Mouse (Mus musculus): ENCODE measurements around the gene Rasgef1c. TPM values are rescaled to one million over a fixed set of nuclear protein-coding genes. Genes with fewer than 3 reads are reported as not detected.
A peak's percentile ranks its signal among the peaks of the same experiment; 100 is the strongest.

The Rasgef1c gene
- total and polyA plus RNA-seq, 3 experiments = 0.12 to 0.15 TPM; not detected in 1

DNA sequence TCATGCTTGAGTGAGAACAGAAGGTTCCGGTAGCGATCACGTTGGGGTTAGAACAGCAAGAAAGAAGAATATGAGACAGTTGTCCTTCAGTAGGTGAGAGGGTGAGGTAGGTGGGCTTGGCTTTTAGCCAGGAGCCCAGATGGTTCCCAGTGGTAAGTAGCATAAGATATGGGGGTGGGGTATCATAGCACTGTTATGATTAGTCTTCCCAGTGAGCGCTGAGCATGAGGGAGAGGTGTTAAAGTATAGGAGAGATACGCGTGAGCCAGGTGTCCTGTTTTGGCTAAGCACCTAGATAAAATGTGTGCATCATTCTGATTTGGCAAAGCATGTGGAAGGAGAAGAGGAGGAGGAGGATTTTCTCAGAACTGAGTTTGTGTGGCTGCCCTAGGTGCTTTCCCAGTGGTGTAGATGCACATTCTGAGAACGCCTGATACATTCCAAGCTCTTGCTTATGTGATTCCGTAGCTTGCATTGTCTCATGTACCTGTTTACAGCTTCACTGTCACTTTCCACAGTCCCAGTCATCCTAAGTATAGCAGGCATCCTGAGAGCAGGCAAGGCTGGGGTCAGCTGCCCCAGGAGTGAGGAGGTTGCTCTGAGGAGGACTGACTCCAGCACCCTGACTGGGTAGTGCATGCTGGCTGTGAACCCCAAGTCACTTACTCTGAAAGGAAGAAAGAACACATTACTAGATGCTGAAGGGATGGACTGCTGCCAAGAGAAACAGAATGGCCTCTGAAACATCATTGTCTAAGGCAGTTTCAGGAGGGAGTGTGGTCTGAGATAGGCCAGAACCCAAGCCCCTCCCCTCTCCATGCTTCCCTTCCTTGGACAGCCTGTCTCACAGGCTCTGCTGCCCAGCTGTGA, 24.5 kb upstream of the Rasgef1c start:
- Histone ChIP-seq H3K79me2 (ENCODE audit: control insufficient read depth, insufficient read depth, low read length, poor library complexity) (no peaks in the 10 kb centered on the region), H3K4me1 (ENCODE audit: control insufficient read depth in 1 of 2, insufficient read depth in 2 of 2, low read length in 2 of 2) (peaks cover 5 to 17% of the 10 kb centered on the region in 2 experiments; a peak in 3 of 4 replicates), H3K4me3 (ENCODE audit: control insufficient read depth in 1 of 2, insufficient read depth in 1 of 2, low read depth in 2 of 2, low read length in 2 of 2) (no peak overlapping the region), H3K9me3 (replicated peaks; ENCODE audit: insufficient read depth, low read length) (no peaks in the 10 kb centered on the region), H3K27me3 (ENCODE audit: control insufficient read depth in 1 of 2, insufficient read depth in 2 of 2, low read length in 2 of 2) (no peaks in the 10 kb centered on the region), H3K36me3 (ENCODE audit: control insufficient read depth in 1 of 2, insufficient read depth in 2 of 2, low read length in 2 of 2) (peaks cover 14 to 24% of the 10 kb centered on the region in 2 experiments), H3K9ac (ENCODE audit: control insufficient read depth, low read depth, low read length, poor library complexity, severe bottlenecking) (no peak overlapping the region), H3K27ac (ENCODE audit: control insufficient read depth, low read depth, low read length) (no peak overlapping the region)
- TF ChIP-seq KAT2A (conservative IDR thresholded peaks at IDR 0.05; ENCODE audit: low read depth, low read length) (no peak), ETS1 (IDR thresholded peaks at IDR 0.05; ENCODE audit: low read depth, low read length) (peak; percentile 16; the same call in 1 of the 2 replicates), EP300 (IDR thresholded peaks at IDR 0.05; ENCODE audit: low read depth in 1 of 2, low read length in 2 of 2) (peak; percentile 59 to 68; a peak in 3 of 4 replicates), ZKSCAN1 (IDR thresholded peaks at IDR 0.05; ENCODE audit: low read depth, low read length) (no peak), MXI1 (IDR thresholded peaks at IDR 0.05; ENCODE audit: low read depth, low read length) (0 out of 2 replicates have a peak, but pooled peaks have one; percentile 29), MYC (IDR thresholded peaks at IDR 0.05; ENCODE audit: low read depth, low read length) (0 out of 2 replicates have a peak, but pooled peaks have one; percentile 17), CHD1 (IDR thresholded peaks at IDR 0.05; ENCODE audit: low read depth, low read length) (no peak), GATA1 (IDR thresholded peaks at IDR 0.05; ENCODE audit: low read depth, low read length) (peak; percentile 46; the same call in 1 of the 2 replicates), TAL1 (IDR thresholded peaks at IDR 0.05; ENCODE audit: low read length) (peak; percentile 59), TCF12 (IDR thresholded peaks at IDR 0.05; ENCODE audit: low read depth, low read length) (no peak), MAX (IDR thresholded peaks at IDR 0.05; ENCODE audit: low read length) (0 out of 2 replicates have a peak, but pooled peaks have one; percentile 26), ELF1 (IDR thresholded peaks at IDR 0.05; ENCODE audit: low read depth, low read length) (no peak)
- DNase-seq (ENCODE audit: low read depth, low spot score) = peak; percentile 80

- no peak overlapping the region for H3K4me3 ChIP-seq (ENCODE audit: control insufficient read depth in 1 of 2, insufficient read depth in 1 of 2, low read depth in 2 of 2, low read length in 2 of 2)
- peak; percentile 53 for DNase-seq (ENCODE audit: low read depth, low spot score)
- peaks cover 9 to 10% of the 10 kb centered on the region in 2 experiments for H3K36me3 ChIP-seq (ENCODE audit: control insufficient read depth in 1 of 2, insufficient read depth in 2 of 2, low read length in 2 of 2)
These were observed 21.5 kb upstream of the Rasgef1c start for GRCm38 (mm10) chr11:49879950-49880642.

More at GRCm38 (mm10) chr11:49879950-49880642, 21.5 kb upstream of the Rasgef1c start:
- no peak overlapping the region for H3K9ac ChIP-seq (ENCODE audit: control insufficient read depth, low read depth, low read length, poor library complexity, severe bottlenecking)
- H3K4me1 ChIP-seq (ENCODE audit: control insufficient read depth in 1 of 2, insufficient read depth in 2 of 2, low read length in 2 of 2) = peaks cover 0 to 10% of the 10 kb centered on the region in 2 experiments; a peak in 2 of 4 replicates
- H3K79me2 ChIP-seq (ENCODE audit: control insufficient read depth, insufficient read depth, low read length, poor library complexity) = no peaks in the 10 kb centered on the region
- no peaks in the 10 kb centered on the region for H3K27me3 ChIP-seq (ENCODE audit: control insufficient read depth in 1 of 2, insufficient read depth in 2 of 2, low read length in 2 of 2)
- no peaks in the 10 kb centered on the region for H3K9me3 ChIP-seq (replicated peaks; ENCODE audit: insufficient read depth, low read length)
- TF ChIP-seq ETS1 (IDR thresholded peaks at IDR 0.05; ENCODE audit: low read depth, low read length) (no peak), EP300 (IDR thresholded peaks at IDR 0.05; ENCODE audit: low read depth in 1 of 2, low read length in 2 of 2) (no peak), SMC3 (IDR thresholded peaks at IDR 0.05; ENCODE audit: low read depth, low read length) (no peak), NRF1 (IDR thresholded peaks at IDR 0.05; ENCODE audit: insufficient read depth, low read depth, low read length, poor library complexity, severe bottlenecking) (no peak), MYC (IDR thresholded peaks at IDR 0.05; ENCODE audit: low read depth, low read length) (no peak), CHD1 (IDR thresholded peaks at IDR 0.05; ENCODE audit: low read depth, low read length) (no peak), GATA1 (IDR thresholded peaks at IDR 0.05; ENCODE audit: low read depth, low read length) (no peak), BHLHE40 (IDR thresholded peaks at IDR 0.05; ENCODE audit: borderline replicate concordance, low read depth, low read length) (no peak), POLR2AphosphoS2 (IDR thresholded peaks at IDR 0.05; ENCODE audit: low read length) (no peak), TAL1 (IDR thresholded peaks at IDR 0.05; ENCODE audit: low read length) (no peak), MEF2A (IDR thresholded peaks at IDR 0.05; ENCODE audit: extremely low read depth, insufficient replicate concordance, low read depth, low read length, poor library complexity, severe bottlenecking) (no peak), USF2 (IDR thresholded peaks at IDR 0.05; ENCODE audit: borderline replicate concordance in 1 of 2, insufficient read depth in 1 of 2, low read depth in 1 of 2, low read length in 2 of 2) (no peak), RAD21 (IDR thresholded peaks at IDR 0.05; ENCODE audit: low read depth, low read length) (no peak), TCF12 (IDR thresholded peaks at IDR 0.05; ENCODE audit: low read depth, low read length) (no peak), RCOR1 (IDR thresholded peaks at IDR 0.05; ENCODE audit: low read depth, low read length) (no peak), UBTF (IDR thresholded peaks at IDR 0.05; ENCODE audit: borderline replicate concordance, insufficient read depth, low read depth, low read length) (no peak), MAX (IDR thresholded peaks at IDR 0.05; ENCODE audit: low read length) (no peak)
- no peak overlapping the region for H3K27ac ChIP-seq (ENCODE audit: control insufficient read depth, low read depth, low read length)

All from MEL (cell line).